9 mouse cellular contexts compared by ENCODE assay signal in genomic region chr7:131112486-131112885, GRCm38 (mm10). TPM values are rescaled to one million over a fixed set of nuclear protein-coding genes. Genes with fewer than 3 reads are reported as not detected.
DNase-seq lines count a peak whose midpoint lies in the region; ATAC-seq and TF ChIP-seq lines count a peak whose summit lies in the region.
"Had no signal": no experiment of that assay in that cellular context is flagged by ENCODE, and none has a peak within 500 bp of the region (broad histone marks: within the 10 kb centered on the region; RNA-seq: fewer than 3 reads in every experiment).

No protein-coding gene starts in this region.

- H3K27ac ChIP-seq in limb, embryonic 14.5 days (replicated peaks; ENCODE audit: low read depth, low read length): no peak overlapping the region
- H3K27ac ChIP-seq: limb, embryonic 13.5 days had no signal

- no peaks in the 10 kb centered on the region for H3K4me1 ChIP-seq in limb, embryonic 14.5 days (ENCODE audit: control insufficient read depth, insufficient read depth, low read length)
- H3K4me1 ChIP-seq: limb, embryonic 13.5 days had no signal

- DNase-seq in ovary, postnatal 10 days (ENCODE audit: low spot score): peak; percentile 16
- DNase-seq in ovary, adult 18-20 months (ENCODE audit: low spot score): no peak
- peak; percentile 23 for DNase-seq in adrenal gland, adult 2 months
- DNase-seq in cerebellum, postnatal 36 days: peak; percentile 59 to 76
- peak; percentile 44 for DNase-seq in induced T-regulatory cell, adult 2 months (ENCODE audit: low read depth)
- DNase-seq in limb, embryonic 14.5 days (ENCODE audit: low spot score): peak; percentile 67
- peak; percentile 78 for DNase-seq in right cerebral cortex, postnatal 14 days

- no peak overlapping the region for H3K9ac ChIP-seq in limb, embryonic 14.5 days (ENCODE audit: low read depth, low read length, severe bottlenecking)
- H3K9ac ChIP-seq: limb, embryonic 13.5 days had no signal

- no peak for TF ChIP-seq POLR2A in limb, embryonic 14.5 days (IDR thresholded peaks at IDR 0.05; ENCODE audit: borderline replicate concordance, extremely low read depth, insufficient read depth, insufficient read length)

- 32% methylated on average over 3 of the region's 3 CpGs for WGBS in limb, embryonic 14.5 days

- H3K9me3 ChIP-seq in limb, embryonic 14.5 days (ENCODE audit: control insufficient read depth, low read length): no peaks in the 10 kb centered on the region
- H3K9me3 ChIP-seq: limb, embryonic 13.5 days had no signal

- H3K36me3 ChIP-seq in limb, embryonic 14.5 days (ENCODE audit: control insufficient read depth, insufficient read depth, low read length): no peaks in the 10 kb centered on the region
- H3K36me3 ChIP-seq: limb, embryonic 13.5 days had no signal

- H3K4me2 ChIP-seq in limb, embryonic 14.5 days (replicated peaks; ENCODE audit: low read depth, low read length, severe bottlenecking): no peak overlapping the region
- H3K4me2 ChIP-seq: limb, embryonic 13.5 days had no signal

- ATAC-seq in limb, embryonic 14.5 days (ENCODE audit: low FRiP score, low read depth): no peak

- H3K4me3 ChIP-seq in limb, embryonic 14.5 days (replicated peaks; ENCODE audit: low read length): no peak overlapping the region
- H3K4me3 ChIP-seq: limb, embryonic 13.5 days had no signal

- H3K27me3 ChIP-seq in limb, embryonic 14.5 days (ENCODE audit: control insufficient read depth, insufficient read depth, low read length): no peaks in the 10 kb centered on the region
- H3K27me3 ChIP-seq: limb, embryonic 13.5 days had no signal

RNA-seq across cellular contexts. Expression of gene 4933402N03Rik, which starts 33.6 kb away (rescaled TPM):
- total RNA-seq in adrenal gland, adult 2 months (2021): not detected
- not detected in 2 replicates for polyA plus RNA-seq in adrenal gland, adult 2 months (2012; rRNA removed)
- not detected in 2 replicates for polyA plus RNA-seq in limb, embryonic 14.5 days (2012; rRNA removed)
- not detected in 2 replicates for polyA plus RNA-seq in limb, embryonic 14.5 days (2014; fragmentation: Nextera tagmentation; extraction: Ambion mirVana)
- polyA plus RNA-seq: limb, embryonic 13.5 days; stomach, embryonic 16.5 days had no signal
